Mouse (Mus musculus) lung, postnatal 0 days (tissue): ENCODE measurements around the gene G3bp1.

Experiments
- CTCF ChIP-seq: IDR thresholded peaks from 2 replicates; pipeline ENCODE4 v1.5.1; 2016; ENCODE audit warnings: antibody characterized with exemption, mild to moderate bottlenecking
- EP300 ChIP-seq: IDR thresholded peaks from 2 replicates; pipeline ENCODE4 v1.6.1; 2016; ENCODE audit warnings: antibody characterized with exemption, mild to moderate bottlenecking, control low read depth

- TF ChIP-seq CTCF (no peak), EP300 (no peak)
These were observed 31.5 kb upstream of the G3bp1 start for GRCm38 (mm10) chr11:55438031-55438430.
